Mouse (Mus musculus): Measurements from ENCODE around the gene Ubac2. TPM values are rescaled to one million over a fixed set of nuclear protein-coding genes. Genes with fewer than 3 reads are reported as not detected.

The Ubac2 gene
- total and polyA plus RNA-seq, 3 experiments, result 32.8 to 40.1 (median 35.5) TPM

DNA sequence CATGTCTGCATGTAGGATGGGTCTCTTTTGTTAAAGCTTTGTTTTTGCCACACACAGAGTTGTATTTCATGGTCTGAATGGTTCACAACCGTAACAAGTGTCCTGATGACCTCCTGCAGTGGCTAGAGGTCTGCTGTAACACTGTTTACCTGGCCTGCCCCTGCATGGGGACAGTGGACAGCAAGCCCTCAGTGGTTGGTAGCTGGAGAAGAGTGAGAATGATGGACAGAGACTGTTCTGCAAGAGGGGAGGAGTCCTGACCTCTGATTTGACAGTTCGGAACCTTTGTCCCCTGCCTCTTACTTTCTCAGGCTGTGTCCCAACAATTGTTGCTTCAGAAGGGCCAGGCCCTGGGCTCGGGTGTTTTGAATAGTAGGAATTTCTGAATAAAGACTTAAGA is 39.8 kb downstream of the Ubac2 start:
- dilution Hi-C loops (cut with MboI; ENCODE audit: extremely low pct_ligation_motif_present, extremely low pct_unique_long_range_greater_than_20kb, low sequenced_read_pairs), result no loop called here
- H3K4me1 ChIP-seq (ENCODE audit: control insufficient read depth in 1 of 2, insufficient read depth in 2 of 2), result peaks cover 17 to 60% of the 10 kb centered on the region in 2 experiments
- no peak overlapping the region for H3K4me3 ChIP-seq (replicated peaks in 1 of 3; ENCODE audit: low read depth in 2 of 3, low read length in 2 of 3, poor library complexity in 1 of 3)
- no peak overlapping the region for H3K27ac ChIP-seq (ENCODE audit: insufficient read depth, low read depth)
- H3K36me3 ChIP-seq (replicated peaks in 1 of 2; ENCODE audit: control insufficient read depth in 1 of 2, insufficient read depth in 1 of 2, low read length in 1 of 2), result peaks cover 2 to 32% of the 10 kb centered on the region in 2 experiments
- in situ Hi-C loops (cut with MboI; ENCODE audit: low pct_ligation_motif_present, low pct_unique_long_range_greater_than_20kb, low sequenced_read_pairs), result no loop called here
- peaks cover 19% of the 10 kb centered on the region for H3K79me2 ChIP-seq (replicated peaks; ENCODE audit: control insufficient read depth, extremely low read depth, insufficient read depth, poor library complexity, severe bottlenecking)
- no peak for DNase-seq (ENCODE audit: extremely low read depth)
- TF ChIP-seq E2F4 (IDR thresholded peaks at IDR 0.05; ENCODE audit: insufficient replicate concordance, low read depth, low read length) (no peak), POLR2A (IDR thresholded peaks at IDR 0.05; ENCODE audit: low read depth, low read length) (no peak), POLR2AphosphoS2 (IDR thresholded peaks at IDR 0.05; ENCODE audit: low read depth, low read length) (no peak), CHD2 (IDR thresholded peaks at IDR 0.05; ENCODE audit: low read length) (no peak), BHLHE40 (IDR thresholded peaks at IDR 0.05; ENCODE audit: low read depth, low read length) (no peak)
- no peaks in the 10 kb centered on the region for H3K9me3 ChIP-seq (replicated peaks; ENCODE audit: low read length)
- no peaks in the 10 kb centered on the region for H3K27me3 ChIP-seq (replicated peaks)
- no peak overlapping the region for H3K9ac ChIP-seq (ENCODE audit: insufficient read depth, low read depth)
- H3K4me2 ChIP-seq (ENCODE audit: insufficient read depth, low read depth, poor library complexity, severe bottlenecking), result no peak overlapping the region

DNA sequence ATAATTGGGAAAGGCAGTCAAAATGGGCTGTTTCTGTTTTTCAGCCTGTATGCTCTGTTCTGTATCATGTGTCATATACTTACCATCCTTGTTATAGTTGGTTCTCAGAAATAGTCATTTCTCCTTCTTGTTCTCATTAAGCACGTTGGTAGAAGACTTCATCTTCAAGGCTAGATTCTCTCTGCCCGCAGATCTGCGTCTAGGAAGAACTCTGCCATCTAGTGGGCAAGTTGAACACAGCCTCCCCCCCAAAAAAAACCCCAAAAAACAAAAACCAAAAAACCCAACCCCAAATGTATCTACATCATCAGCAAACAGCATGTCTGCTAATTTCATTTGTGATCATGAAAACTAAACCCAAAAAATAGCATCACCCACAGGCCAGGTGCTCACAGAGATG is 41.3 kb downstream of the Ubac2 start:
- H3K27ac ChIP-seq (ENCODE audit: insufficient read depth, low read depth), result no peak overlapping the region
- no peaks in the 10 kb centered on the region for H3K27me3 ChIP-seq (replicated peaks)
- in situ Hi-C loops (cut with MboI; ENCODE audit: low pct_ligation_motif_present, low pct_unique_long_range_greater_than_20kb, low sequenced_read_pairs), result loop anchor here (5.0 kb wide), 1 partner anchor 52 kb away; no protein-coding TSS in a partner anchor
- H3K4me2 ChIP-seq (ENCODE audit: insufficient read depth, low read depth, poor library complexity, severe bottlenecking), result no peak overlapping the region
- no peak for DNase-seq (ENCODE audit: extremely low read depth)
- H3K9me3 ChIP-seq (replicated peaks; ENCODE audit: low read length), result no peaks in the 10 kb centered on the region
- no peak for TF ChIP-seq UBTF (IDR thresholded peaks at IDR 0.05; ENCODE audit: low read depth, low read length)
- TF ChIP-seq USF1 (IDR thresholded peaks at IDR 0.05; ENCODE audit: low read depth, low read length), result no peak
- 0 out of 2 replicates have a peak, but pooled peaks have one; percentile 32 for TF ChIP-seq IRF4 (IDR thresholded peaks at IDR 0.05; ENCODE audit: low read depth, low read length)
- peak; percentile 74 for TF ChIP-seq MYC (IDR thresholded peaks at IDR 0.05; ENCODE audit: low read depth, low read length)
- 0 out of 2 replicates have a peak, but pooled peaks have one; percentile 29 for TF ChIP-seq BHLHE40 (IDR thresholded peaks at IDR 0.05; ENCODE audit: low read depth, low read length)
- TF ChIP-seq CTCF (conservative IDR thresholded peaks at IDR 0.05 in 1 of 2, IDR thresholded peaks at IDR 0.05 in 1 of 2; ENCODE audit: low read depth in 2 of 2, low read length in 2 of 2), result peak; percentile 69 to 91
- 0 out of 2 replicates have a peak, but pooled peaks have one; percentile 33 for TF ChIP-seq MAZ (IDR thresholded peaks at IDR 0.05; ENCODE audit: low read depth, low read length)
- TF ChIP-seq ZNF384 (IDR thresholded peaks at IDR 0.05; ENCODE audit: low read depth, low read length), result peak; percentile 45; the same call in 1 of the 2 replicates
- TF ChIP-seq MEF2A (IDR thresholded peaks at IDR 0.05; ENCODE audit: borderline replicate concordance, low read depth, low read length), result 0 out of 2 replicates have a peak, but pooled peaks have one; percentile 17
- peak; percentile 79 for TF ChIP-seq RAD21 (IDR thresholded peaks at IDR 0.05; ENCODE audit: low read depth, low read length)
- TF ChIP-seq SMC3 (IDR thresholded peaks at IDR 0.05; ENCODE audit: low read depth, low read length), result peak; percentile 97
- no peak for TF ChIP-seq RCOR1 (conservative IDR thresholded peaks at IDR 0.05; ENCODE audit: low read depth, low read length)
- no peak for TF ChIP-seq MAFK (IDR thresholded peaks at IDR 0.05; ENCODE audit: insufficient replicate concordance, low read length)
- peak; percentile 41; the same call in 1 of the 2 replicates for TF ChIP-seq ZC3H11A (IDR thresholded peaks at IDR 0.05; ENCODE audit: low read depth, low read length)
- H3K36me3 ChIP-seq (replicated peaks in 1 of 2; ENCODE audit: control insufficient read depth in 1 of 2, insufficient read depth in 1 of 2, low read length in 1 of 2), result peaks cover 2 to 41% of the 10 kb centered on the region in 2 experiments
- H3K4me1 ChIP-seq (ENCODE audit: control insufficient read depth in 1 of 2, insufficient read depth in 2 of 2), result peaks cover 22 to 68% of the 10 kb centered on the region in 2 experiments
- no peak overlapping the region for H3K9ac ChIP-seq (ENCODE audit: insufficient read depth, low read depth)
- H3K4me3 ChIP-seq (replicated peaks in 1 of 3; ENCODE audit: low read depth in 2 of 3, low read length in 2 of 3, poor library complexity in 1 of 3), result no peak overlapping the region
- dilution Hi-C loops (cut with MboI; ENCODE audit: extremely low pct_ligation_motif_present, extremely low pct_unique_long_range_greater_than_20kb, low sequenced_read_pairs), result no loop called here
- H3K79me2 ChIP-seq (replicated peaks; ENCODE audit: control insufficient read depth, extremely low read depth, insufficient read depth, poor library complexity, severe bottlenecking), result peaks cover 4% of the 10 kb centered on the region

Data from CH12.LX (cell line).